Mouse (Mus musculus) adrenal gland, adult 2 months (tissue): ENCODE data around the gene Epgn. TPM values are rescaled to one million over a fixed set of nuclear protein-coding genes. Genes with fewer than 3 reads are reported as not detected.

Experiments
- DNase-seq: peaks from one replicate; pipeline ENCODE4 v3.0.0; 2021
- long read RNA-seq: library from polyadenylated mRNA; stranded (forward); transcript quantifications from one replicate; pipeline ENCODE4 v2.0.0, GENCODE M21; 2021
- polyA plus RNA-seq: library from polyadenylated mRNA; depleted of rRNA; stranded (reverse); fragments of >200 nt; gene quantifications from 2 replicates; pipeline ENCODE4 v1.2.3, GENCODE M21; 2012; rRNA removed
- total RNA-seq, 2 experiments: library from RNA; stranded (reverse); gene quantifications; 2 replicates each; pipeline ENCODE4 v1.2.3; 2021

Epgn gene
- not detected for total RNA-seq
- not detected in 2 replicates for polyA plus RNA-seq
- long read RNA-seq, result 0 reads

DNA sequence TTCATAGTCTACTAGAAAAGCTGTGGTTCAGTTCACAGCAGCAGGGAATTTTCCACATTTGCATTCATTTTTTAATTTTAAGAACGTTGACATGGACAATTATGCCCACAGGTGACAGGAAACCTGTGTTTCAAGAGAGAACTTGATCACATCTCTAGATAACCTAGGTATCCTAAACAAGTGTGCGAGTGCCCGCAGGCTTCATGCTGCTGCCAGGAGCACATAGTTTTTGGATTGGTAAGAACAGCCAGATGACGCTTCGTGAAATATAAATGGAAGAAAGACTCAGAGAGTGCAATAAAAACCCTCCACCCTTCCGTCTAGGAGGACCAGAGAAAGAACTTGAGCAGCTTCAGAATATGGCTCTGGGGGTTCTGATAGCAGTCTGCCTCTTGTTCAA lies at the start of gene Epgn:
TSS of gene Epgn (plus strand) at position 301 of the 400 bp plus-strand sequence.
- no peak for DNase-seq

DNA sequence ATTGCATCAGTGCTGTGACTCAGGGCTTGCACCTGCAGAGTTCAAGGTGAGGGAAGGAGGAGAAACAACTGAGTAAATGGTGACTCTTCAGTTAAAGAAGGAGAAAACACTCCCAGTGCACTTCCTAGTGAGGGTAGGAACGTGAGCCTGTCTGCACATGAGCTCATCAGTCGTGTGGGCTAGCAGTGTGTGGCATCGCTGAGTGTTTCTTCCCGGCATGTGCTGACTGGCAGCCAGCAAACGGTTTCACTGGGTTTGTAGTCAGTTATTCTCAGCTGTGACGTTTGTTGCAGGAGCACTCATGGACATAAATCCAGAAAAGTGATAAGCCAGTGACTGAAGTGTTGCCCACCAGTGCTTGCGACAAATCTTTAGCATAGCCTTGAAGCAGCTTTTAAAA lies 47.0 kb upstream of the Epgn start:
- DNase-seq, result no peak

DNA sequence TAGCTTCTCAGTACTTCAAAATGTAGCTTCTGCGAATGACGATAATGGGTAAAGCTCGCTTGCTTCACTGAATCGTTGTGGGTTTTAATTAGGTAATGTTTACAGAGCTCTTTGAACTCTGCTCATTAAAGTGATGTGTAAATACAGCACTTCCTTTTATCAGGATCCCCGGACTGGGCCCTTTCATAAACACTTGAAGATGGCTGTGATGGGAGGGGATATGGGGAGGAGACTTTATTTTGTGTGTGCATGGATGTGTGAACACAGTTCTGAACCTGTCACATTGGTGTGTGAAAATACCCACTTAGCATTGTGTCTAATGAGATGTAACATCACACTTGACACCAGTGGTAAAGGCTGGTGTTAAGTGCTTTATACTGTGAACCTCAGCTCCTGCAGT lies 39.7 kb upstream of the Epgn start:
- no peak for DNase-seq

DNA sequence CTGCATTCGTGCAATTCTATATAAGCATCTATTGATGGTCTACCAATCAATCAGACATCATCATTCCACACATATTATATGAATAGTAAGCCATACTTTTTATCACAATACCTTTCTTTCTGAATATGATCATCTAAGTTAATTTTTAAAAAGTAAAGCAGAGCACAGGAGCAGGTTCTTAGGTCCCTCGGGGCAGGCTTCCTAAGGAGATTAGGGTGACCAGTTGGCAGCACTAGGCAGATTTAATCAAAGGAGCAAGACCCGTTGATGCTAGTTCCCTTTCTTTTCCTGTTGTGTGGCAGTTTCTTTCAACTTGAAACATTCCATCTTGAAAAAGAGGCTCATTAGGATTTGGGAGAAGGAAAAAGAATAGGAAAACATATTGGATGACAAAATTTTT lies 39.1 kb upstream of the Epgn start:
- no peak for DNase-seq

DNA sequence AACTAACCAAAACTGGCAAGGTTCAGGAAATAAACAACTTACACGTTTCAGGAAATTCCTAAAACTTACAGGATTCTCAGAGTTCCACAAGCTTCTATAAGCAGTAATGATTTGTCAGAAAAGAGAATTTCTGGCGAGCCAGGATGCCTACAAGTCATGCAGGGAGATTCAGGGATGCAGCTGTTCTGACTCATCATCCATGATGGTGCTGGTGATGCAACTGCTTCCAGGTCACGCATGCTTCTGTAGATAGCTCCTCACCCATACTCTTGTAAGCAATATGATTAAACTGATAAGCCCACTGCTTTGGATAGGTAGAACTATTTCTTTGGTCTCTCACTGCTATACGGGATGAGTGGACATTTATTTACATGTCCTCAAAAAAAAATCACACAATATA lies 38.7 kb upstream of the Epgn start:
- no peak for DNase-seq

DNA sequence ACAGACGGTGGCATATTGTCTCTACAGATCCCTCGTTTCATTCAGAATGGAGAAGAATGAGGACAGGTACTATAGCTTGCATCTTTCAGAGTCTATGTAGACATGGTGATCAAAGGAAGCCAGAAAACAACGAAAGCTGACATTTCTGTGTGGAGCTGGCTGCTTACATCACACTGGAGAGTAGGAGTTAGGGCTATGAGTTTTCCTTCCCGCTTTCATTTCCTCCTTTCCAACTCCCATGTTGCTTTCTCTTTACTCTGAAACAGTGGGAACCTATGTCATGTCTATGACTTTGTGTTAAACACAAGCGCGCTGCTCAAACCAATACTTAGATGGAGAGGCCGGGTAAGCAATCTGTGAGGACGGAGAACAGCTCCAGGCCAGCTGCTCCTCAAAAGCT lies 27.3 kb upstream of the Epgn start:
- DNase-seq, result no peak

DNA sequence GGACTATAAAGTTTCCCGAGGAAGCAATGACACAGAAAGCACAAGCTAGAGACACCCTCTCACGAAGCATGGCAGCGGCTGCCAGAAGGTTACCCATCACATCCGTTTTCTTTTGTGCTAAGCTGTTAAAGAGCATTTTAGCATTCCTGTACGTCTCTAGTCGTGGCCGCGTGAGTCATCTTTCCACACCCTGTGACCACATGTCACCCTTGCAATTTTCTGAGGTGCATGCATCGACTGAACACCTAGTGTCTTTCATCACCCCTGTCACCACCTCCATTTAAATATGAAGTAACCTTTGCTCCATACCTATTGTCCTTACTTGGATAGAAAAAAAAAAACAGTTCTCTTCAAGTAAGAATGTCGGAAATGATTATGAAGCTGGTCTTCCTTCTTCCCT lies 12.0 kb upstream of the Epgn start:
- DNase-seq, result no peak

DNA sequence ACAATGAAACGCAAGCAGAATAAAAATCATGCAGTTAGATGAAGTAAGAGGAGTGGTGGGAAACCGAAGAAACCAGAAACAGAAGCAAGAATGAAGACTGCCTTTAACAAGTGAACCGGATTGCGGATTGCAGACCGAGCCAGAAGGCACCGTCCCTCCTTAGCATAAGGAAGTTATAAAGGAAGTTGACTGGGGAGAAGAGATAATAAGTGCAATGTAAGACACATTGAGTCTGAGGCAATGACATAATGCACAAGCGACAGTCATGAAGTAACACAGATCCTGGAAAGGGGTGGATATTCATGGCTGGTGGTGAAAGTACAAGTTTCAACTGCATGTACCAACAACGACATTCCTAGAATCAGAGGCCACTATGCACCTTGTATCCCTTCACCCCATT lies 4.2 kb upstream of the Epgn start:
- DNase-seq, result no peak

DNA sequence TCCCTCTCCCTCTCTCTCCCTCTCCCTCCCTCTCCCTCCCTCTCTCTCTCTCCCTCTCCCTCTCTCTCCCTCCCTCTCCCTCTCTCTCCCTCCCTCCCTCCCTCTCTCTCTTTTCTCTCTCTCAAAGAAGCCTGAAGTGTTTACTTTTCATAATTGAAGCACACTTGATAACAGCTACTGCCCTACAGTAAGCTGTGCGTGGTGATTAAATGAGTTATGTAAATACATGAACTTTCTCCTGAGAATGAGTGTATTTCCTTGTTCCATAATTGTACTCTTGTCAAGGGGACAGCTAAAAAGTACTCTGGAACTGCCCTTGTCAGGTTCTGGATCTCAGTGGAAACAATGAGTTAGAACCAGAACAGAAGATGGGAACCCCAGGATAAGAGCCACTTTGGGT lies 576 bp downstream of the Epgn start:
- DNase-seq, result no peak

DNA sequence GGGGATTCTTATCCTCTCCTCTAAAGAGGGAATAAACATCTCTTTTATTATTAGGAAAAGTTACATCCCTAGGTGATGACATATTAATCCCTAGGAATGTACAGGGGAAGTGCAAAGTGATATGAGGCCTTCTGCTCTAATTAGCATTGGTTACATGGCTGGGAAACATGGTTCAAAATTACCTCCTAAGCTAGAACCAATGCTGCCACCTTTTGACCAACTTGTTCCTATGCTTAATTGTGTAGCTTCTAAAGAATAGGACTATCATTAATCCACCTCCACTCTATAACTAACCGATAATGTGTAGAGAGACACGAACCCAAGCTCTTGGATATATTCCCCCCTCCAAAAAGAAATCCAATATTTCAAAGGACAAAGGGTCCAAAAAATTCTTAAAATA lies 3.4 kb downstream of the Epgn start:
- no peak for DNase-seq

DNA sequence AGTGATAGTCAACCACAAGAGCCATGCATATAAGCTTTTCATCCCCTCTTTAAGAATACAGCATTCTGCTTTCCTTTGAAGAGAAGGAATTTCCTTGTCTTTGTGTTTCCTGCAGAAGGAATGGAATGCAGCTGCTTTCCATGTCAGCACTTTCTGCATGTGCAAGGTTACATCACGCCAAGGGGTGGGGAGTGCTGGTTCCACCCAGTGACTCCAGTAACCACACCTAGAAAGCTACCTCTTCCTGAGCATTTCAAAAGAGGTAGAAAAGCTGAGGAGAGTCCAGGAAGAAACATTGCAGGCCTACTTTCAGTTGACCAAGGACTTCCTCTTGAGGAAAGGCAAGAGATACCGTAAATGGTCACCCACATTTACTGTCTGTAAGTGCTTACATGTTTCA lies 8.1 kb downstream of the Epgn start:
- DNase-seq, result no peak

DNA sequence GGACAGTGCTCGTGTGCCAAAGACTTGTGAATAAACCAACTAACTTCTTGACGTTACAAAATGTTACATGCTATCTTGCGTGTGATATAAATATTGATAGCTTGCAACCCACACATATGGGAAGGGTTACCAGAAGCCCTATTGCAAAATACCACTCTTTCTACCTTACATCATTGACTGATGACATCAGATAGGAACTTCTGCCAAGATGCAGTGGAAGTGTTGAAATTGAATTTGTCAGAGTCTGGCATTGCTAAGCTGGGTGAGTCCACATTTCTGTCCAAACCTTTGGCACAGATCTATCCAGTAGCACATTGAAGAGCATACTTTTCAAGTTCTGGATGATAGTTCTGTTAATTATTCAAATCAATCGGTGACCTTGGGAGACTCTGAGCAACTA lies 9.4 kb downstream of the Epgn start:
- DNase-seq, result peak; percentile 59

DNA sequence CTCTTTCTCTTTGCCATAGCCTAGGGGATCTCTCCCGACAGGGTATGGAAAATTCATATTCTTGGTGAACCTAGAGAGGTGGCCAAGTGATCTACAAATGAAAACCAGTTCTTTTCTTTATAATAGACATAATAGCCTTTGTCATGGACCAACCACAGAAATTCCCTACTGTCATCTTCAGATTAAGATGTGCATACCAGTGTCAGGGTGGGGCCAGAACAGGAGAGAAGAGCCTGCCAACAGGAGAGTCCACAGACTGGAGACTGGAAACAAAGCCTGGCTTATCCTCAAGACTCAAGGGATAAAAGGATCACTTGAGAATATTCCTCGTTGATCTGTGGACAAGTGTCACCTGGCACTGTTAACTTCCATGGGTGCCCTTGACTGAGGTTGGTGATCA lies 10.5 kb downstream of the Epgn start:
- DNase-seq, result no peak

DNA sequence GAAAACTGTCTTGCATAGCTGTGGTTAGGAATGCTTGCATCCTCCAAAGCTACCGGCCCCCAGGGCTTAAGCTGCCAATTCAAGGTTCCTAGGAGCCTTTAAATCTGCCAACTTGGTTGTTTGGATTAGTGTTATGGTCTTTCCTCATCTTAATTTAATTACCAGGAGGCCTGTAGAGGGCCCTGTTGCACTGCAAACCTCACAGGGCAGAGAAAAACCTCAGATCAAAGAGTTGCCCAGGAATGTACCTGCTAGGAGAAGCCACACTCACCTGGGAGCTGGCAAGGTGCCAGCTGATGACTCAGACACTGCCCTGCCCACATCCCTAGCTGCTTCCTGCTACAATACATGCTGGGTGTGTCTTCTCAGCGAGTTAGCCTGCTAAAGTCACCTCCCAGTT lies 11.3 kb downstream of the Epgn start:
- DNase-seq, result peak; percentile 15

DNA sequence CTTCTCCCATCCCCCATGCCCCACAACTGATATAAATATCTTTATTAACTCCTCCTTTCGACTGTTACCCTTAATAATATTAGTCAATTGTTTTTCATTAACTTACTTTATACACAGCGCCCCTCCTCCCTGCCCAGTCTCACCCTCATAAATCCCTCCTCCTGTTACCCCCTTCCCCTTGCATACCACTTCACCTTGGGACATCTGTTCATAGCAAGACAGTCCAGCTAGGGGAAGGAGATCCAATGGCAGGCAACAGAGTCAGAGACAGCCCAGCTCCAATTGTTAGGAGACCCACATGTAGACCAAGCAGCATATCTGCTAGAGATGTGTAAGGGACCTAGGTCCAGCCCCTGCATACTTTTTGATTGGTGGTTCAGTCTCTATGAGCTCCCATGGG lies 11.7 kb downstream of the Epgn start:
- no peak for DNase-seq

DNA sequence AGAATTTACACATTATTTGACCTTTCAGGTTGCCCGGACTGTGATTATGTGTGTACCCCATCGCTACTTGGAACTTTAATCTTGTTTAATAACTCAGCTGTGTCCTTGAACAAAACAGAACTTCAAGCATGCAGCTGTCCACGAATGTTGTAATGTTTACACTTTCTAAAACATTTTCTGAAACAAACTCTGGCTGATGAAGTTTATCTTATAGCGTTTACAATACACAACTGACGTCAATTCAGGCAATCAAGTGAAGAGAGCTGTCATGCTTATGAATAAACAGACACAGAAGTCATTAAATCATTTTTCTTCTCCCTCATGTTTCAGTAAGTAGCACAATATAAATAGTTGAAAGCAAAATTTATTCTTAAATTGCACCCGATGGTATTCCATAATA lies 20.7 kb downstream of the Epgn start:
- DNase-seq, result no peak

DNA sequence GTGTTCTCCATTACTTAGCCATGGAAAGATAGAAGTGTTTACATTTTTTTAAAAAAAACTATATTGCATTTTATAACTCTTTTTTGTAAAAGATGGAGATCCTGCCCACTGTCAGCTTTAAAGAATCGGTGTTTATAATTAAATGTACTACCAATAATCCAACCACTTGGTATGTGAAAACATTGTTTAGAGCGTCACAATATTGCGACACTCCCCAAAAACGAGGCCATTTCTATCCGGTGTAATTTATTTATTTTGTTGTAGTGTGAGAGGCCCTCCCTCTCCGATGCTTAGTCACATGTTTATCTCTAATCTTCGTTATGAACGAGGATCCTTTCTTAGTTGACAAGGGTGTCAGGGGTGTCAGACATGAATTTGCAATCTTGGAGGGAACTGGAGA lies 21.1 kb downstream of the Epgn start:
- no peak for DNase-seq

DNA sequence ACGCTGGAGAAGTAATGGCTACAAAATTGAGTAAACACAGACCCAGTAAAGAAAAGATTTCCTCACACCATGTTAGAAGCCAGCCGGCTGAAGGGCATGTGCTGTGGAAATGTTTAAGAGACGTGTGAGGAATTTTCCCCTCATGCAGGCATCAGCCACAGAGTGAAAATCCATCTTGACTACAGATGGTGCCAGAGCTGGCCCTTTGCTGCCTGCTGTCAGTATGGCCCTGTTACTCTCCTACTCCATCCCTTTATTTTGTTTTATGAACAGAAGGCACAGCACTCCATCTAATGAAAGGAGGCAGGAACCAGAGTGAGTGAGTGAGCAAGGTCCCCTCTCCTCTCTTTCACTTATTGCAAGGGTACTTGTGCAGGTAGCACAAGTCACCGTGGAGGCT lies 45.1 kb downstream of the Epgn start:
- no peak for DNase-seq

DNA sequence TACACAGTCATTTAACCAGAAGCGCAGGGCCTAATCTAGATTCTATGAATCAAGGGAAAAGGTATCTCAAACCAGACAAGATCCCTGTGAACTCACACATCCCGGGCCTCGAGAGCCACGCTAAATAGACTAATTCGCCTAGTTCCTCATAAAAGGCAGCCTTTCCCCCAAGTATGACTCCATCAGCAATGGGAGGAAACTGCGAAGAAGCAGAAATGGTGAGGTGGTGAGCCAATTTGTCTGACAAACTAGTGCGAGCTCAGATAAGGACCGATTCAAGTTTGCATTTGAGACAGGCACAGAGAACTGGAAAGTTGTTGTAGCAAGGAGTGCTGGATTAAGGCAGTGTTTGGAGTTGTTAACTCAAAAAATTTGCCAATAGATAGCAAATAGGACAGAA lies 46.4 kb downstream of the Epgn start:
- no peak for DNase-seq

DNA sequence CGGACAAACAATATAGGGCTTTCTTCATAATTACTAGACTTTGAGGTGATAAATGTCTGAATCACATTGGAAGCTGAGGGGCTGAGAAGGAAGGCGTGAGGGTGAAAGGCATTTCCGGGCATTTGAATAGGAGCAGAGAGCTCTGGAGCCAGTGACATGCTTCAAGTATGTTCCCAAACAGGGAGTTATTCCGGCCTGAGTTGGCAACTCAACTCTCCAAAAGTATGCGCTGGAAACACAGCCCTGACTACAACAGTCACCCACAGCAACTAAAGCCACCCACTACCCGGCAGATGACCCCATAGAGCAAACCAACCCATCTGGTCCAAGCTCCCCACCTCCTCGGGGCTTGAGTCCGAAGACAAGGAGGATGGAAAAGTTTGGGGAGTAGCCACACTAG lies 46.8 kb downstream of the Epgn start:
- no peak for DNase-seq

DNA sequence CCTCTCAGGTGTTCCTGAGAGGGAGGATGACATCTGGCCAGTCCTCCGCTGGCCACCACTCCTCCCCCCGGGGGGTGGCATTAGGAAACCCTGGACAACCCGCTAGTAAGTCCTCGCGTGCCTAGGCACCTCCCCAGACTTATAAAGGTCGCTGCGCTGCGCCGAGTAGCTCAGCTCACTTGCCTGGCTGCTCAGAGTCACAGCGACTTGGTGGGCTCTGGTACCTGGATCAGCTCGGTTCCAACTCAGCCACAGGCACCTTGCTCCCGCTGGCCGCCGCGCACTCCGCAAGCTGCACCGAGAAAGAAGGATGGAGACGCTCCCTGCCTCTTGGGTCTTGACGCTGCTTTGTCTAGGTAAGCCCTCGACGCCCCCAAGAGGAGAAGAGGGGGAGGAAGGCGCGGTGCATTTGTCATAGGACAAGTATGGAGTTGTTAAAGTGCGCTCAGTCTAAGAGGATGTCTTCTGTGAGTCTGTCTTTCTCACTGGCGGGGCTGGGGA lies 47.2 kb downstream of the Epgn start, which contains the start of gene Ereg:
TSS of gene Ereg (plus strand) at position 173 of the 501 bp plus-strand sequence.
- no peak for DNase-seq

DNA sequence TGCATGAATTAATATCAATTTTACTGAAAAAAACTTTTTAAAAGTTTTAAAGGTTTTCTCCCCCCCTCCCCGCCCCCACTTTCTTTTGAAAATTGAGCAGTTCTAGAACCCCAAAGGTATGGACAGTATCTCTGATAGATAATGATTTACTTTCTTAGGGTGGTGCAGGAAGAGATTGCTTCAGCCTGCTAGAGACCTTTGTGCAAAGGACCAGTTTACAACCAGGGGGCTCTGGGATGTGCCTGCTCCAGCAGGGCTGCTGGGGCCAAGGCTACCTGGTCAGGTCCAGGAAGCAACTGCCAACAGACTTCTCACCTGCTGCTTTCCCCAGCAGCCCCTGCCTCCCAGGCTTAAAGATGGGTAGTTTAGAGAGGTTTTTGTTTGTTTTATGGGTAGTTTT lies 47.8 kb downstream of the Epgn start:
- DNase-seq, result no peak

DNA sequence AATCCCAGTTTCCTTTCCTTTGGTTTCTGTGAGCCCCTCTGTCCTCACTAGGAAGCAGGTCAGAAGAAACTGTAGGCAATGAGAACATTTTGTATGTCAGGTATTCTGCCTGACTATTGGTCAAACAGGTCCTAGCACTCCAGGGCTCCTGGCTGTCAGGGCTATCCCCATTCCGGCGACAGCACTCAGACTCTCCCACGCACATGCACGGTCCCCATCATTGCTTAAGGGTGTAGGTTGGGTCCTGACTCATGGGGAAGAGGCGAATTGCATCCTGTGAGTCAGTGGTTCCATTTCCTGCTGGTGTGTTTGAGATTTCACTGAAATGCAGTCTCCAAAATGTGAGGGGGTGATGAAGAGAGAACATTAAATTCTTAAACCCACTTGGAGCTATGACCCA lies 55.8 kb downstream of the Epgn start:
- DNase-seq, result no peak
